Mouse (Mus musculus) heart, postnatal 0 days (tissue): ENCODE measurements at regions not wholly inside any gene's neighbourhood (a gene's known extent, or its start where the extent isn't known, plus 50 kb on each side); places are given as distances from the start of the nearest gene placed in this dataset.

Experiments used
- CTCF ChIP-seq: IDR thresholded peaks from 2 replicates; pipeline ENCODE4 v1.5.1; 2016; ENCODE audit warnings: antibody characterized with exemption, control low read depth, low read depth
- EP300 ChIP-seq: IDR thresholded peaks from 2 replicates; pipeline ENCODE4 v1.6.1; 2016; ENCODE audit warnings: antibody characterized with exemption, low read depth

GRCm38 (mm10) chr3:50898179-50898578 is 326.1 kb upstream of the Noct start:
- TF ChIP-seq EP300 (no peak), CTCF (no peak)
